Mouse (Mus musculus) MEL-GATA-1-ER (cell line): ENCODE measurements around the gene Dmap1.

Source experiments
- DNase-seq: peaks from one replicate; pipeline ENCODE4 v3.0.0-alpha.2; 2012; ENCODE audit warnings: low read depth; ENCODE audit errors: extremely low read depth

The Dmap1 gene

GRCm38 (mm10) chr4:117681931-117682461, at the start of gene Dmap1:
TSS of gene Dmap1 (minus strand) at chr4:117682273.
- peak; percentile 74 for DNase-seq

DNA sequence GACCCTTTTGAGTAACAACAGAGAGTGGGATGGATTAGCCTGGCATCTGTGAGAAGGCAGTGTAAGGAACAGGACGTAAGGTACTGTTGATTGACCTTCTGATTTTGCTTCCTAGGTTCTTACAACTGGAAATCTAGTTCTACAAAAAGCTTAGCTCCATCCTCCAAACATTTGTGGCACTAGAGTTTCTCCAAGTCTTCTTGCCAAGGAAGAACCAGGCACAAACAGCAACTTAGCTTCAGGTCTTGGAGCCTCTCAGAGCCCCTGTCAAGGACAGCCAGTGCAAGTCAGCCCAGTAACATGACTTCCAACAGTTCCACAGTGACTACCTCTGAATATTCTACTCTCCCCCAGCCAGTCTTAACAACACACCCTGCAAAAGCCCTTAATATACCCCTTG, 42.0 kb upstream of the Dmap1 start, which contains the start of gene Gm12845:
Gene Gm12845, plus strand, starts transcription at position 301 of the 400 bp plus-strand sequence.
- no peak for DNase-seq

DNA sequence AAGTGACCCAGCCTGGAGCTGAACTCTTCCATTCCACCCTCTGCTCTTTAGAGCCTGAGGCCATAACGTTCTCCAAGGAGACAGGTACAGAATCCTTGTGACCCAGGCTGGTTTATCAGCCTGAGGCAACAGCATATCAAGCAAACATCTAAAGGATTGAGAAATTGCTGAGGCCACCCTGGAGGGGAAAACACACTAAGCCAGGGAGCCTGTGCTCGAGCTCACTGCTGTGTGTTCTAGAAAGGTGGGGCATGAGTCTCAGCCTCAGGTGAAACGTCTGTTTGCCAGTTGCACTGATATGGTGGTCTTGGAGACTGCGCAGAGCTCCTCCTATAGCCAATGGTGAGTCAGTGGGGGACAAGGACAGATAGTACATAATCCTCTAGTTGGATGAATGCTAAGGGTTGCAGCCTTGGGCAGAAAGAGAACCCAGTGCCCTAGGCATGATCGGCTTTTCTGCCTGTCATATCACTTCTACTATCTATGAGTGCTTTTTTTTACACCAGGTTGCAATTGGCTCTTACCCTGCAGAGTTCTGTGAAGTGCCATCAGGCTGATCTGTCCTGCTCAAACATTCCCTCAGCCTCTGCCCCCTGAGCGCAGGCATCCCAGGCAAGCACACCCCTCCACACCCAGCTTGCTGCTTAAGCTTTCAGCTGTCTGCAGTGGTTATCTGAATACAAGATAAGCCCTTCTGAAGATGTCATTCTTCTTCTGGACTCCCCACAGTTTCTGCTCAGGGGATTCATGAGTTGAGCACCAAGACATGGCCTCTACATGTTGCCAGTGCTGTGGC, 31.4 kb upstream of the Dmap1 start:
- no peak for DNase-seq

DNA sequence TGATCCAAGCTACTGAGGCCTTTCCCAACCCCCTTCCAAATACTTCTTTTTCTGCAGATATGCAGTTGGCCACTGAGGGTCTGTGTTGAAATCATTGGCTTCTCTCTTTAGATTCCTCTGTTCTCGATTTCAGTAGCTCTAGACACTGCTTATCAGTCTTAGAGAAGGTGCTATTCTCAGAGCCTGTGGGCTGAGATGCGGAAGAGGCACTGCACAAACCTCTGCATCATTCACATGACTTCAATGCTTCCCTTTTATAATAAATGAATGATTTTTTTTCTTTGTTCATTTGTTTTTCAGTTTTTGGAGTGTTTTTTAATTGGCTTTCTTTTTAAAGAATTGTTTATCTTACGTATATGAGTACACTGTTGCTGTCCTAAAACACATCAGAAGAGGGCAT, 30.2 kb upstream of the Dmap1 start:
- peak; percentile 31 for DNase-seq

- no peak for DNase-seq
Observed at GRCm38 (mm10) chr4:117708780-117709550, 26.9 kb upstream of the Dmap1 start.

DNA sequence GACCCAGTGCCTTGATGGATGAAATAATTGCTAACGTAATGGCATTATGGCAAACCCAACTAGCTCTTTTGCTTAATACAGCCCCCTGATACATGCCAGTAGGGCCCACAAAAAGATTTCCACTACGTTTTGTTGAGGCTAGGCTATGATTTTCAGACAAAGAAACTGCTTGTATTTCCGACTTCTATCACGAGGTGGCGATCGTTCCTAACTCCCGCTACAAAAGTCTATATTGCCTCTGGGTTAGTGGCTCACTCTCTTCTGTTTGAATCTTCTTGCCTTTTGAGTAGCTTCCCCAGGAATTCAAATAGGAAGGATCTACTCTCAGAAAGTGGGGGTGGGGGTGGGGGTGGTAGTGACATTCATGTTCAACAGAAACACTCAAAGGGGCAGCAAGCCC, 23.3 kb upstream of the Dmap1 start:
- peak; percentile 44 for DNase-seq

- no peak for DNase-seq
Observed at GRCm38 (mm10) chr4:117686354-117686753, 4.3 kb upstream of the Dmap1 start.

- no peak for DNase-seq
Observed at GRCm38 (mm10) chr4:117683048-117683768, 1.1 kb upstream of the Dmap1 start.

DNA sequence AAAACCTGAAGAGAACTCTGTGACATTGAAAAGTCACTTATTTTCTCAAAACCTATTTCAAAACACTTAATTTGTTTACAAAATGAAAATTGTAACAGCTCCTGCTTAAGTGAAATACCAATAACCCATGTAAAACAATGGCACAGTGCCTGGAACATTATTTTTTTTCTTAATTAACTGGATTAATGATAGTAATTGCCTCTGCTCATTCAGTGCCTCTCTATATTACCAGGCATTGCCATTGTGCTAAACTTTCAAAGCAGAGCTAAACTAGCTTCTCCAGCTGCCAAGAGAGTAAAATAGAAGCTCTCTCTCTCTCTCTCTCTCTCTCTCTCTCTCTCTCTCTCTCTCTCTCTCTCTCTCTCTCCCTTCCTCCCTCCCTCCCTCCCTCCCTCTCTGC, 390 bp upstream of the Dmap1 start:
- DNase-seq, result no peak

- peak; percentile 20 for DNase-seq
Observed at GRCm38 (mm10) chr4:117680963-117681362, 1.1 kb downstream of the Dmap1 start.

DNA sequence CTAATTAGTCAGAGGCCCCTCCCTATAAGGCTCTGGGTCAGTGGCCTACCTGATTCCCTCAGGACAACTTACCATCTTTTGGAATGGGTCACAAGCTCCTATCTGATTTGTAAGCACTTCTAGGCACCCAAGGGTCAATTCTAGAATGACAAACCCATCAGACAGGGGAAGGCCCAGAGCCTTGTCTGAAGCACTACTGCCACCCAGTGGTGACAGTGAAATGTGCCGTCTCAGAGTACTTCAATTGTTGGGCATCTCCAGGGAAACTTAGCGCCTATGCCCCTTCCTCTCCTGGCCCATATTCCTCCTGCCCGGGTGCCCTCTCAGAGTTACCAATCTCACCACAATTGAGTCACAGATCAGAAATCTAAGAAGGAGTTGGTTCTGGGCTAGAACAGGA, 5.2 kb downstream of the Dmap1 start:
- DNase-seq, result peak; percentile 48

GRCm38 (mm10) chr4:117673901-117674300, 8.2 kb downstream of the Dmap1 start:
- no peak for DNase-seq

DNA sequence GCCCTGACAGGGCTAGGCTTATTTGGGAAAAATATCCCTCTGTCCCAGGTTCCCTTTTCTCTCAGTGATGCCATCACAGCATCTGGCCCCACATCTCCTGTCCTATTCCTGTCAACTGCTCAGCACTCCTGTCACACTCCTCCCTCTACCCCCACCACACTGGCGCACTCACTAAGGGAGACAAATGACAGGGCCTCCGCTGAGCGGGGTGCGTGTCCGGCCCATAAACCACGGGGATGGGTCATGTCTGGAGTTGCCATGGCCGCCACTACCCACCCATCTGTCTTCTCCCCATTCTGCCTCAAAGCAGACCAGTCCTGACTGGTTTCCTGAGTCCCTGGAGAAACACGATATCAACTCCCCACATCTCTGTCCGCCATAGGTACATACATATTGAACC, 10.0 kb downstream of the Dmap1 start:
- DNase-seq, result no peak

- no peak for DNase-seq
Observed at GRCm38 (mm10) chr4:117669874-117670273, 12.2 kb downstream of the Dmap1 start.

DNA sequence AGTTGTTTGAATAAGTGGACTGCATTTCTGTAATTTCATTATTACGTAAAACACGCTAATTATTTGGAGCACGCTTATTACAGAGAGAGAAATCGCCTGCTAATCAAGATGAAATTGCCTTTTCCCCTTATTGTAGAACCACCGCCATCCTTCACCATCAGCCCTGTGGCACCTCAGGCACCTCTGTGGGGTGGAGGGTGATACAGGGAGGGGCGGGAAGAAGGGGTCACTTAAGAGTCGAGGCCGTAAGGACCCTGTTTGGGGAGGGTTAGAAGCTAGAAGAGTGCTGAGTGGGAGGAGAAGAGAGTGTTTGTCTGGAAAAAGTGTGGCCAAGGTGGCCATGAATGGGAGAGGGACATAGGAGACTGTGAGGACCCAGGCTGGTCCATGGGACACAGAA, 16.0 kb downstream of the Dmap1 start:
- DNase-seq, result no peak

GRCm38 (mm10) chr4:117665531-117665930, 16.5 kb downstream of the Dmap1 start:
- no peak for DNase-seq

GRCm38 (mm10) chr4:117664411-117665137, 17.5 kb downstream of the Dmap1 start:
- DNase-seq, result no peak

DNA sequence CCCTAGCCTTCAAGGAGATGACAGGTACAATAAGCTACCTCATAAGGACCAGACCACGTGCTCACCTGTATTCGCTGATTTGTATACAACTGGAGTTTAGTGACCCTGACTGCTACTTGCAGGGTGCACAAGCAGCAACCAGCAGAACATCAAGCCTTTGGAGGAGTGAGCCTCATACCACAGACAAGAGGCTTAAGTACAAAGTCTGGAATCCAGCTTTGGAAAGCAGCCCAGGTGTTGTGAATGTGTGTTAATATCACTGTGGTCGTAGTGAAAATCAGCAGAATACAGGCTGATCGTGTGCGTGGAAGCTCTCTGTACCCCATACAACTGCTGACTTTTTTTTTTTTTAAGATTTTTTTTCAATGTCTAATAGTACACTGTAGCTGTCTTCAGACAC, 22.1 kb downstream of the Dmap1 start:
- no peak for DNase-seq

GRCm38 (mm10) chr4:117658582-117659444, 23.3 kb downstream of the Dmap1 start:
- no peak for DNase-seq

- no peak for DNase-seq
Observed at GRCm38 (mm10) chr4:117657646-117658045, 24.4 kb downstream of the Dmap1 start.
